Mouse (Mus musculus): ENCODE measurements around the gene Tcaf3. TPM values are rescaled to one million over a fixed set of nuclear protein-coding genes. Genes with fewer than 3 reads are reported as not detected.

The Tcaf3 gene
- polyA plus RNA-seq (2016; fragmentation: Nextera tagmentation; extraction: Ambion mirVana), result not detected in 2 replicates

GRCm38 (mm10) chr6:42597592-42597991 is at the start of gene Tcaf3:
Tcaf3 (minus strand) TSS chr6:42597692.
- 77% methylated on average over 4 of the region's 4 CpGs for WGBS
- no peak for DNase-seq (ENCODE audit: low spot score)
- no peak within 1 kb of the TSS for H3K4me3 ChIP-seq
- H3K36me3 ChIP-seq, result no peaks in the 10 kb centered on the region
- H3K4me1 ChIP-seq, result no peaks in the 10 kb centered on the region
- H3K27me3 ChIP-seq (ENCODE audit: insufficient read depth, poor library complexity, severe bottlenecking), result no peaks in the 10 kb centered on the region
- H3K27ac ChIP-seq, result no peak within 1 kb of the TSS
- no peaks in the 10 kb centered on the region for H3K9me3 ChIP-seq

- Histone ChIP-seq H3K27ac (0 out of 2 replicates have a peak within 1 kb of the TSS, but pooled peaks have one; percentile 10), H3K4me1 (no peaks in the 10 kb centered on the region), H3K4me3 (peak within 1 kb of the TSS; percentile 55), H3K27me3 (ENCODE audit: insufficient read depth, poor library complexity, severe bottlenecking) (no peaks in the 10 kb centered on the region), H3K9me3 (no peaks in the 10 kb centered on the region), H3K36me3 (no peaks in the 10 kb centered on the region)
- WGBS, result under 1% methylated on average over 23 of the region's 23 CpGs
- DNase-seq (ENCODE audit: low spot score), result peak; percentile 97
Observed at GRCm38 (mm10) chr6:42644912-42645549, 47.5 kb upstream of the Tcaf3 start, which contains the start of gene Tcaf2. Tcaf2 (minus strand) TSS chr6:42645254.

- 67% methylated on average over 5 of the region's 5 CpGs for WGBS
Observed at GRCm38 (mm10) chr6:42634393-42634792, 36.9 kb upstream of the Tcaf3 start.

GRCm38 (mm10) chr6:42631395-42631794 is 33.9 kb upstream of the Tcaf3 start:
- H3K9me3 ChIP-seq, result no peaks in the 10 kb centered on the region
- no peaks in the 10 kb centered on the region for H3K4me1 ChIP-seq
- H3K27ac ChIP-seq, result no peak overlapping the region
- H3K36me3 ChIP-seq, result no peaks in the 10 kb centered on the region
- H3K27me3 ChIP-seq (ENCODE audit: insufficient read depth, poor library complexity, severe bottlenecking), result no peaks in the 10 kb centered on the region
- no peak overlapping the region for H3K4me3 ChIP-seq
- no peak for DNase-seq (ENCODE audit: low spot score)
- WGBS, result 72% methylated on average over 4 of the region's 4 CpGs

More at GRCm38 (mm10) chr6:42634393-42634792, 36.9 kb upstream of the Tcaf3 start:
- no peaks in the 10 kb centered on the region for H3K4me1 ChIP-seq
- no peak for DNase-seq (ENCODE audit: low spot score)
- no peaks in the 10 kb centered on the region for H3K9me3 ChIP-seq
- no peaks in the 10 kb centered on the region for H3K36me3 ChIP-seq
- no peaks in the 10 kb centered on the region for H3K27me3 ChIP-seq (ENCODE audit: insufficient read depth, poor library complexity, severe bottlenecking)
- H3K27ac ChIP-seq, result no peak overlapping the region
- H3K4me3 ChIP-seq, result no peak overlapping the region

GRCm38 (mm10) chr6:42616904-42617303 is 19.4 kb upstream of the Tcaf3 start:
- no peaks in the 10 kb centered on the region for H3K27me3 ChIP-seq (ENCODE audit: insufficient read depth, poor library complexity, severe bottlenecking)
- H3K27ac ChIP-seq, result no peak overlapping the region
- H3K4me1 ChIP-seq, result no peaks in the 10 kb centered on the region
- WGBS, result 80% methylated on average over 2 of the region's 2 CpGs
- H3K9me3 ChIP-seq, result no peaks in the 10 kb centered on the region
- DNase-seq (ENCODE audit: low spot score), result no peak
- H3K4me3 ChIP-seq, result no peak overlapping the region
- no peaks in the 10 kb centered on the region for H3K36me3 ChIP-seq

GRCm38 (mm10) chr6:42612218-42612617 is 14.7 kb upstream of the Tcaf3 start:
- no peaks in the 10 kb centered on the region for H3K27me3 ChIP-seq (ENCODE audit: insufficient read depth, poor library complexity, severe bottlenecking)
- no peaks in the 10 kb centered on the region for H3K4me1 ChIP-seq
- no peaks in the 10 kb centered on the region for H3K9me3 ChIP-seq
- H3K4me3 ChIP-seq, result no peak overlapping the region
- DNase-seq (ENCODE audit: low spot score), result no peak
- H3K36me3 ChIP-seq, result no peaks in the 10 kb centered on the region
- H3K27ac ChIP-seq, result no peak overlapping the region

GRCm38 (mm10) chr6:42610954-42611522 is 13.5 kb upstream of the Tcaf3 start:
- no peaks in the 10 kb centered on the region for H3K4me1 ChIP-seq
- H3K36me3 ChIP-seq, result no peaks in the 10 kb centered on the region
- H3K9me3 ChIP-seq, result no peaks in the 10 kb centered on the region
- H3K27me3 ChIP-seq (ENCODE audit: insufficient read depth, poor library complexity, severe bottlenecking), result no peaks in the 10 kb centered on the region
- H3K4me3 ChIP-seq, result no peak overlapping the region
- no peak for DNase-seq (ENCODE audit: low spot score)
- H3K27ac ChIP-seq, result no peak overlapping the region
- WGBS, result 56% methylated on average over 4 of the region's 4 CpGs

- no peaks in the 10 kb centered on the region for H3K27me3 ChIP-seq (ENCODE audit: insufficient read depth, poor library complexity, severe bottlenecking)
- no peaks in the 10 kb centered on the region for H3K9me3 ChIP-seq
- no peak overlapping the region for H3K27ac ChIP-seq
- no peaks in the 10 kb centered on the region for H3K36me3 ChIP-seq
- H3K4me1 ChIP-seq, result no peaks in the 10 kb centered on the region
- WGBS, result 73% methylated on average over 17 of the region's 17 CpGs
- DNase-seq (ENCODE audit: low spot score), result no peak
- no peak overlapping the region for H3K4me3 ChIP-seq
Observed at GRCm38 (mm10) chr6:42593138-42593882, 4.2 kb downstream of the Tcaf3 start.

GRCm38 (mm10) chr6:42586569-42586968 is 10.9 kb downstream of the Tcaf3 start:
- no peaks in the 10 kb centered on the region for H3K36me3 ChIP-seq
- no peak for DNase-seq (ENCODE audit: low spot score)
- H3K27me3 ChIP-seq (ENCODE audit: insufficient read depth, poor library complexity, severe bottlenecking), result no peaks in the 10 kb centered on the region
- no peak overlapping the region for H3K4me3 ChIP-seq
- no peaks in the 10 kb centered on the region for H3K9me3 ChIP-seq
- no peaks in the 10 kb centered on the region for H3K4me1 ChIP-seq
- no peak overlapping the region for H3K27ac ChIP-seq
- 73% methylated on average over 5 of the region's 5 CpGs for WGBS

GRCm38 (mm10) chr6:42583488-42583872 is 14.0 kb downstream of the Tcaf3 start:
- Histone ChIP-seq H3K36me3 (no peaks in the 10 kb centered on the region), H3K9me3 (no peaks in the 10 kb centered on the region), H3K27ac (no peak overlapping the region), H3K27me3 (ENCODE audit: insufficient read depth, poor library complexity, severe bottlenecking) (no peaks in the 10 kb centered on the region), H3K4me1 (no peaks in the 10 kb centered on the region), H3K4me3 (peak overlapping the region; percentile 34)
- WGBS, result 2% methylated on average over 7 of the region's 7 CpGs
- no peak for DNase-seq (ENCODE audit: low spot score)

- no peaks in the 10 kb centered on the region for H3K4me1 ChIP-seq
- H3K4me3 ChIP-seq, result peak overlapping the region; percentile 34
- DNase-seq (ENCODE audit: low spot score), result no peak
- H3K27me3 ChIP-seq (ENCODE audit: insufficient read depth, poor library complexity, severe bottlenecking), result no peaks in the 10 kb centered on the region
- H3K36me3 ChIP-seq, result no peaks in the 10 kb centered on the region
- WGBS, result 51% methylated on average over 9 of the region's 9 CpGs
- H3K27ac ChIP-seq, result no peak overlapping the region
- no peaks in the 10 kb centered on the region for H3K9me3 ChIP-seq
Observed at GRCm38 (mm10) chr6:42582741-42583487, 14.6 kb downstream of the Tcaf3 start.

GRCm38 (mm10) chr6:42578678-42579077 is 18.8 kb downstream of the Tcaf3 start:
- Histone ChIP-seq H3K4me3 (no peak overlapping the region), H3K27me3 (ENCODE audit: insufficient read depth, poor library complexity, severe bottlenecking) (no peaks in the 10 kb centered on the region), H3K4me1 (no peaks in the 10 kb centered on the region), H3K27ac (no peak overlapping the region), H3K36me3 (no peaks in the 10 kb centered on the region), H3K9me3 (no peaks in the 10 kb centered on the region)
- 68% methylated on average over 4 of the region's 4 CpGs for WGBS
- no peak for DNase-seq (ENCODE audit: low spot score)

GRCm38 (mm10) chr6:42577433-42577832 is 20.1 kb downstream of the Tcaf3 start:
- 75% methylated on average over 2 of the region's 2 CpGs for WGBS
- DNase-seq (ENCODE audit: low spot score), result no peak
- Histone ChIP-seq H3K9me3 (no peaks in the 10 kb centered on the region), H3K36me3 (no peaks in the 10 kb centered on the region), H3K27me3 (ENCODE audit: insufficient read depth, poor library complexity, severe bottlenecking) (no peaks in the 10 kb centered on the region), H3K27ac (no peak overlapping the region), H3K4me1 (no peaks in the 10 kb centered on the region), H3K4me3 (no peak overlapping the region)
